Mouse (Mus musculus) midbrain, embryonic 13.5 days (tissue): ENCODE measurements around the gene Olfr1278. TPM values are rescaled to one million over a fixed set of nuclear protein-coding genes. Genes with fewer than 3 reads are reported as not detected.
"Not testable (repeated sequence)": the region's sequence is repeated elsewhere in the genome, so short reads cannot be mapped to it uniquely, and the experiment has no call there.

Experiments
- ATAC-seq: fragments of 200-750 bp; cut with Nextera tagmentation; 2 replicates; pipeline ENCODE4 v1.8.0; 2017; ENCODE audit warnings: mild to moderate bottlenecking, moderate TSS enrichment, moderate library complexity
- H3K27ac ChIP-seq: fragments of 300-500 bp; sonication (generic); 2 replicates; pipeline ENCODE4 v1.5.1; 2015; ENCODE audit warnings: inconsistent platforms, mild to moderate bottlenecking, moderate library complexity
- H3K27me3 ChIP-seq: fragments of 300-500 bp; sonication (generic); 2 replicates; pipeline ENCODE4 v1.6.1; 2015; ENCODE audit warnings: mild to moderate bottlenecking, inconsistent platforms
- H3K36me3 ChIP-seq: fragments of 300-500 bp; sonication (generic); 2 replicates; pipeline ENCODE4 v1.6.1; 2015; ENCODE audit warnings: mild to moderate bottlenecking, inconsistent platforms
- H3K4me1 ChIP-seq: fragments of 300-500 bp; sonication (generic); replicated peaks from 2 replicates; pipeline ENCODE4 v1.6.1; 2015; ENCODE audit warnings: inconsistent platforms
- H3K4me2 ChIP-seq: fragments of 300-500 bp; sonication (generic); replicated peaks from 2 replicates; pipeline ENCODE4 v1.6.1; 2015; ENCODE audit warnings: moderate library complexity, mild to moderate bottlenecking, inconsistent platforms
- H3K4me3 ChIP-seq: fragments of 300-500 bp; sonication (generic); replicated peaks from 2 replicates; pipeline ENCODE4 v1.5.1; 2015; ENCODE audit warnings: mild to moderate bottlenecking, inconsistent platforms
- H3K9ac ChIP-seq: fragments of 300-500 bp; sonication (generic); replicated peaks from 2 replicates; pipeline ENCODE4 v1.6.1; 2015; ENCODE audit warnings: mild to moderate bottlenecking, inconsistent platforms
- H3K9me3 ChIP-seq: fragments of 300-500 bp; sonication (generic); 2 replicates; pipeline ENCODE4 v1.6.1; 2016; ENCODE audit warnings: mild to moderate bottlenecking, inconsistent platforms
- WGBS: fragments of 180-500 bp; shearing (Covaris S2); methylation state at CpG from one replicate; pipeline ENCODE4 v1.1.7; 2015; 5-methylcytosine and 5-hydroxymethylcytosine counted together
- polyA plus RNA-seq: library from polyadenylated mRNA; unstranded; fragments of >200 nt; fragmentation: Nextera tagmentation; extraction: Ambion mirVana; gene quantifications from 2 replicates; pipeline ENCODE4 v1.2.1, GENCODE M21; 2015

Olfr1278 gene
- polyA plus RNA-seq = not detected in 2 replicates

- no peak within 1 kb of the TSS for H3K4me2 ChIP-seq
- no peak for ATAC-seq
- H3K4me1 ChIP-seq = no peaks in the 10 kb centered on the region
- H3K9ac ChIP-seq = no peak within 1 kb of the TSS
- H3K4me3 ChIP-seq = no peak within 1 kb of the TSS
- no peaks in the 10 kb centered on the region for H3K36me3 ChIP-seq
- H3K27me3 ChIP-seq = no peaks in the 10 kb centered on the region
- no peak within 1 kb of the TSS for H3K27ac ChIP-seq
- no peaks in the 10 kb centered on the region for H3K9me3 ChIP-seq
These were observed at the start of gene Olfr1278 for GRCm38 (mm10) chr2:111289836-111290235. Gene Olfr1278, plus strand, starts transcription at chr2:111290136.

- no peak within 1 kb of the TSS for H3K4me3 ChIP-seq
- no peak within 1 kb of the TSS for H3K4me2 ChIP-seq
- H3K27ac ChIP-seq = no peak within 1 kb of the TSS
- H3K27me3 ChIP-seq = no peaks in the 10 kb centered on the region
- no peak for ATAC-seq
- H3K9me3 ChIP-seq = no peaks in the 10 kb centered on the region
- no peaks in the 10 kb centered on the region for H3K4me1 ChIP-seq
- no peak within 1 kb of the TSS for H3K9ac ChIP-seq
- no peaks in the 10 kb centered on the region for H3K36me3 ChIP-seq
These were observed 35.7 kb upstream of the Olfr1278 start, which contains the start of gene Olfr1276 for GRCm38 (mm10) chr2:111254216-111254615. Gene Olfr1276, plus strand, starts transcription at chr2:111254516.

GRCm38 (mm10) chr2:111274006-111274405 lies 15.9 kb upstream of the Olfr1278 start, which contains the start of gene Olfr1277:
Gene Olfr1277, minus strand, starts transcription at chr2:111274106.
- 84% methylated on average over 2 of the region's 2 CpGs for WGBS
- no peak for ATAC-seq

GRCm38 (mm10) chr2:111298541-111298940 lies 8.6 kb downstream of the Olfr1278 start:
- Histone ChIP-seq H3K4me1 (no peaks in the 10 kb centered on the region), H3K36me3 (no peaks in the 10 kb centered on the region), H3K27ac (no peak overlapping the region), H3K4me2 (no peak overlapping the region), H3K27me3 (no peaks in the 10 kb centered on the region), H3K9me3 (no peaks in the 10 kb centered on the region), H3K4me3 (no peak overlapping the region), H3K9ac (no peak overlapping the region)
- ATAC-seq = no peak

More at GRCm38 (mm10) chr2:111274006-111274405, 15.9 kb upstream of the Olfr1278 start, which contains the start of gene Olfr1277:
- Histone ChIP-seq H3K4me1 (no peaks in the 10 kb centered on the region), H3K27me3 (no peaks in the 10 kb centered on the region), H3K36me3 (no peaks in the 10 kb centered on the region), H3K4me2 (no peak within 1 kb of the TSS), H3K27ac (no peak within 1 kb of the TSS), H3K9me3 (no peaks in the 10 kb centered on the region), H3K9ac (no peak within 1 kb of the TSS), H3K4me3 (no peak within 1 kb of the TSS)

GRCm38 (mm10) chr2:111300374-111300773 lies 10.4 kb downstream of the Olfr1278 start, which contains the start of gene Olfr1279:
Gene Olfr1279, plus strand, starts transcription at chr2:111300635.
- no peaks in the 10 kb centered on the region for H3K27me3 ChIP-seq
- no peak for ATAC-seq
- no peaks in the 10 kb centered on the region for H3K4me1 ChIP-seq
- no peaks in the 10 kb centered on the region for H3K36me3 ChIP-seq
- no peak within 1 kb of the TSS for H3K4me3 ChIP-seq
- no peak within 1 kb of the TSS for H3K9ac ChIP-seq
- H3K4me2 ChIP-seq = no peak within 1 kb of the TSS
- H3K27ac ChIP-seq = no peak within 1 kb of the TSS
- no peaks in the 10 kb centered on the region for H3K9me3 ChIP-seq

- no peak within 1 kb of the TSS for H3K4me3 ChIP-seq
- no peak for ATAC-seq
These were observed 23.8 kb downstream of the Olfr1278 start, which contains the start of gene Olfr1280 for GRCm38 (mm10) chr2:111313717-111314116. Gene Olfr1280, plus strand, starts transcription at chr2:111314017.

GRCm38 (mm10) chr2:111326220-111326619 lies 36.3 kb downstream of the Olfr1278 start, which contains the start of gene Olfr1281:
Gene Olfr1281, plus strand, starts transcription at chr2:111326520.
- Histone ChIP-seq H3K4me3 (no peak within 1 kb of the TSS), H3K36me3 (no peaks in the 10 kb centered on the region), H3K4me1 (no peaks in the 10 kb centered on the region), H3K9ac (no peak within 1 kb of the TSS), H3K9me3 (no peaks in the 10 kb centered on the region), H3K4me2 (no peak within 1 kb of the TSS), H3K27me3 (no peaks in the 10 kb centered on the region), H3K27ac (no peak within 1 kb of the TSS)
- 82% methylated on average over 2 of the region's 2 CpGs for WGBS
- ATAC-seq = no peak

More at GRCm38 (mm10) chr2:111313717-111314116, 23.8 kb downstream of the Olfr1278 start, which contains the start of gene Olfr1280:
- no peaks in the 10 kb centered on the region for H3K27me3 ChIP-seq
- no peaks in the 10 kb centered on the region for H3K4me1 ChIP-seq
- H3K9ac ChIP-seq = no peak within 1 kb of the TSS
- H3K36me3 ChIP-seq = no peaks in the 10 kb centered on the region
- no peaks in the 10 kb centered on the region for H3K9me3 ChIP-seq
- H3K27ac ChIP-seq = no peak within 1 kb of the TSS
- no peak within 1 kb of the TSS for H3K4me2 ChIP-seq

- 90% methylated on average over 5 of the region's 5 CpGs for WGBS
- H3K4me3 ChIP-seq, H3K4me2 ChIP-seq, ATAC-seq, H3K4me1 ChIP-seq, H3K36me3 ChIP-seq, H3K27ac ChIP-seq, H3K9me3 ChIP-seq, H3K9ac ChIP-seq, H3K27me3 ChIP-seq: not testable (repeated sequence)
These were observed 43.8 kb downstream of the Olfr1278 start for GRCm38 (mm10) chr2:111333721-111334120.

- H3K9ac ChIP-seq = no peak within 1 kb of the TSS
- H3K27ac ChIP-seq = no peak within 1 kb of the TSS
- H3K4me3 ChIP-seq = no peak within 1 kb of the TSS
- H3K9me3 ChIP-seq = no peaks in the 10 kb centered on the region
- no peaks in the 10 kb centered on the region for H3K27me3 ChIP-seq
- no peak for ATAC-seq
- no peaks in the 10 kb centered on the region for H3K36me3 ChIP-seq
- 86% methylated on average over 2 of the region's 2 CpGs for WGBS
- H3K4me2 ChIP-seq = no peak within 1 kb of the TSS
- no peaks in the 10 kb centered on the region for H3K4me1 ChIP-seq
These were observed 46.0 kb downstream of the Olfr1278 start, which contains the start of gene Olfr1282 for GRCm38 (mm10) chr2:111335976-111336375. Gene Olfr1282, minus strand, starts transcription at chr2:111336076.

Other genes starting within 250 kb of the Olfr1278 start
- gene Gm13941, start 184.2 kb upstream of the Olfr1278 start, polyA plus RNA-seq = not detected in 2 replicates
- not detected in 2 replicates for gene Gm15130, start 137.2 kb upstream of the Olfr1278 start, polyA plus RNA-seq
- gene 4930430A15Rik, start 60.5 kb upstream of the Olfr1278 start, polyA plus RNA-seq = not detected in 2 replicates
- not detected in 2 replicates for gene Olfr1275, start 54.9 kb upstream of the Olfr1278 start, polyA plus RNA-seq
- gene Olfr1276, start 35.6 kb upstream of the Olfr1278 start, polyA plus RNA-seq = not detected in 2 replicates
- gene Olfr1277, start 16.0 kb upstream of the Olfr1278 start, polyA plus RNA-seq = not detected in 2 replicates
- gene Olfr1279, start 10.5 kb downstream of the Olfr1278 start, polyA plus RNA-seq = not detected in 2 replicates
- gene Olfr1280, start 23.9 kb downstream of the Olfr1278 start, polyA plus RNA-seq = not detected in 2 replicates
- gene Olfr1281, start 36.4 kb downstream of the Olfr1278 start, polyA plus RNA-seq = not detected in 2 replicates
- not detected in 2 replicates for gene Olfr1282, start 45.9 kb downstream of the Olfr1278 start, polyA plus RNA-seq
- gene Olfr1283, start 76.7 kb downstream of the Olfr1278 start, polyA plus RNA-seq = not detected in 2 replicates
- not detected in 2 replicates for gene Olfr1284, start 85.4 kb downstream of the Olfr1278 start, polyA plus RNA-seq
- gene Olfr1286, start 133.0 kb downstream of the Olfr1278 start, polyA plus RNA-seq = not detected in 2 replicates
- not detected in 2 replicates for gene Olfr1287, start 159.0 kb downstream of the Olfr1278 start, polyA plus RNA-seq
- gene Olfr1288, start 184.0 kb downstream of the Olfr1278 start, polyA plus RNA-seq = not detected in 2 replicates
- gene Olfr1289, start 190.7 kb downstream of the Olfr1278 start, polyA plus RNA-seq = not detected in 2 replicates
- not detected in 2 replicates for gene Olfr1290, start 203.7 kb downstream of the Olfr1278 start, polyA plus RNA-seq
- gene Olfr1291-ps1, start 207.0 kb downstream of the Olfr1278 start, polyA plus RNA-seq = not detected in 2 replicates
- not detected in 2 replicates for gene Olfr1293-ps, start 235.1 kb downstream of the Olfr1278 start, polyA plus RNA-seq